Mouse (Mus musculus) liver, adult (tissue): ENCODE measurements around the gene Wdr95.

Experiments used
- GATA4 ChIP-seq: IDR thresholded peaks from 2 replicates; pipeline ENCODE4 v1.6.1; 2014; ENCODE audit warnings: mild to moderate bottlenecking, low read length; ENCODE audit not compliant: insufficient replicate concordance

The Wdr95 gene

GRCm38 (mm10) chr5:149649499-149650178 is 121.2 kb downstream of the Wdr95 start:
- no peak for TF ChIP-seq GATA4

GRCm38 (mm10) chr5:149650179-149650553 is 121.7 kb downstream of the Wdr95 start:
- TF ChIP-seq GATA4, result no peak

- no peak for TF ChIP-seq GATA4
These were observed 127.2 kb downstream of the Wdr95 start for GRCm38 (mm10) chr5:149655636-149656035.

GRCm38 (mm10) chr5:149658022-149658421 is 129.5 kb downstream of the Wdr95 start:
- TF ChIP-seq GATA4, result no peak

- no peak for TF ChIP-seq GATA4
These were observed 130.4 kb downstream of the Wdr95 start for GRCm38 (mm10) chr5:149658741-149659413.

GRCm38 (mm10) chr5:149659414-149659780 is 130.9 kb downstream of the Wdr95 start:
- TF ChIP-seq GATA4, result no peak

- no peak for TF ChIP-seq GATA4
These were observed 132.9 kb downstream of the Wdr95 start for GRCm38 (mm10) chr5:149661428-149661827.
